Mouse (Mus musculus) heart, adult 11 months (tissue): ENCODE results near the gene Mrpl51.

Source experiments
- DNase-seq: peaks from one replicate; pipeline ENCODE4 v3.0.0; 2022

Mrpl51 gene

DNA sequence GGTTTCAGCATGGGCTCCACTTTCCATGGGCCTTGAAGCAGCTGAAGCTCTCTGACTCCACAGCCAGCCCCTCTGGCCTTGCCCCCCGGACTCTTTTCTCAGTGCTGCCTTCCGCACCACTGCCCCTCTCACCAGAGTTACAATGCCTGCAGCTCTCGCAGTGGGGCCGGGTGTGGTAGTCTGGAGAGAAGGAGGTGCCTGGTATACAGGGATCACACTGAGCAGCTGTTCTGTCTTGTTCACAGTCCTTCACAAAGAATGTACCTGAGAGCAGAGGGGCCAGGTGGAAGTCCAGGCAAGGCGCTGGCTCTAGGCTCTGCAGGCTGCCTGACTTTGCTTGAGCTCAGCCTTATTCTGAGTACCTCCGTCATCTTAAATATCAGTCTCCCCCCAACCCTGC, 44.7 kb downstream of the Mrpl51 start:
- no peak for DNase-seq

DNA sequence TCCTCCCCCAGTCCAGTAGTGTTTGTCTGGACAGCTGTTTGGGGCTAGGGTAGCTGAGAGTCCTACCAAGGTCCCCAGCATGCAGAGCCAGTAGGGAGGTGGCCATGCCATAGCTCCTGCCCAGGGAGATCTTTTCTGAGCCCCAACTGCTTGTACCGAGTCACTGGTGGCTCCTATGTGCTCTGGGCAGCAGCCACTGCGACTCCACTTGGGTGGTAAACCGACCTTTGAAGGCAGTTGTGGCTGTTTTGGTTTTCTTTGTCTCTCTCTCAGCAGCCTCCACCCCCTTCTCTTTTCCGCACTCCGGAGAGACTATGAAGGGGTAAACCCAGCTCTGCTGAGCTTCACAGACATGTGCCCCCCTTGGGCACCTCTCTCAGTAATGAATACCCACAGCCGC, 45.2 kb downstream of the Mrpl51 start, which contains the start of gene Cd27:
TSS of gene Cd27 (minus strand) at position 229 of the 400 bp plus-strand sequence.
- no peak for DNase-seq

- no peak for DNase-seq
Observed at GRCm38 (mm10) chr6:125237421-125237820, 45.8 kb downstream of the Mrpl51 start.

DNA sequence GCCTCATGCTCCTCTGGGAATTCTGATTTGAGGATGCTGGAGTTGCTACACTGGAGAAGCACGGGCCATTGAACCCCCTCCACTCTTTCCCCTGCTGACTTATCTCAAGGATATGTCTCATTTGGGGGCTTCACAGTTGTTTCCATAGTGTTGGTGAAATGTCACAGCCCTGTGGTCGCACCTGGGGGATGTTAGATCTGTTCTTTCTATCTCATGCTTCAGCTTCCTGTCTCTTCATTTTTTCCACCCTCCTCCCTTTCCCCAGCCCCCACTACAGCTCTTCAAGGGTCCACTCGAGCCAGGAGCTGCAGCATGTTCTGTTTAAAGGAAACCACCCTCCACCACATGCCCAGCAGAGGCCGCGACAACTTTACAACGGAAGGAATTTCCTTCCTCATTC, 46.8 kb downstream of the Mrpl51 start:
- DNase-seq: no peak

GRCm38 (mm10) chr6:125239547-125239946, 47.9 kb downstream of the Mrpl51 start:
- no peak for DNase-seq

DNA sequence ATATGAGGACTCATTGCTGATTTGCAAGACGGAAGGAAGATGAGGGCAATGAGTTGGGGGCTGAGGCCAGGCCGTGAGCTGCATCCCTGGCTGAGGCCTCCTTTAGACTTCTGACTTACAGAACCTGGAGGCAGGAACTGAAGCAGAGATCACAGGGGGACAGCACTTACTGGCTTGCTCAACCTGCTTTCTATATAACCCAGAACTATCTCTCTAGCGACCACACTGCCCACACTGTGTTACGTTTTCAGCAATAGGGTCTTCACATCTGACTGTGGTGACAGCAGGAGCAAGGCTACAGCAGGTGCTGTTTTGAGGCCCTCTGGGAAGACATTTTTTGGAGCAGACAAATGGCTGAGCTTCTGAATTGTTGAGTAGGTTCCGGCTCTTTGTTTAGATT, 49.0 kb downstream of the Mrpl51 start:
- DNase-seq: no peak

DNA sequence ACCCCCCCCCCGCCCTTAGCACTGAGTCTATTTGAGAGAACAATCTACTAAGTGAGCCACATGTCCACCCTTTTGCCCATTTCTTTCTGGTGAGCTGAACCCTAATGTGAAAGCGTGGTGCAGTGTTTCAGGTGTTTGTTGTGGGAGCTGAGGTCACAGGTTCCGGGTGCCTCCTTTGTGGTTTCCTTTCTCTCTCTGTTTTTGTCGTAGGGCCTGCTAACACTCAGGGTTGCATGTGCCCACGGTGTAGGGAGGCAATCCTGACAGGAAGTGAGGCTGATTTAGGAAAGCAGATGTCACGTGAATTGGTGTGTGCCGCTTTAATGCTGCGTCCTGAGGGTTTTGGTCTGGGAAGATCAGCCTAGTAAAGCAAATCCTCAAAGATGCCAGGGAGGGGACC, 50.0 kb downstream of the Mrpl51 start:
- DNase-seq: no peak

DNA sequence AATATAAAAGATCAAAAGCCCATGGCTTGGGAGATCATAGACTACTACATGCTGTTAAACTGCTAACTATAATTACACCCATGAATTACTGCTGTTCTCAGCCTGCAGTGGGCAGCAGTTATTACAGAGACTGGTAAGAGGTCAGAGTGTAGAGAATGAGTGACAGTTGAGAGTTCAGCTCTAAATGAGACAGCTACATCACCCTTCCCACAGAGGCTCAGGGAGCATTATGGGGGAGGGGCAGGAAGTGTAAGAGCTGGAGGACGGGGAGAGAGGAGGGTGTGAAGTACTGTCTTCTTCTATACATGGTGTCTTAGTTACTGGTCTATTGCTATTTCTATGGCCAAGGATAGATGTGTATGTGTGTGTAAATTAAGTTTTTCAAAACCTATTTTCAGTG, 53.0 kb downstream of the Mrpl51 start:
- no peak for DNase-seq
